Mouse (Mus musculus): ENCODE results near the gene Cdk2ap2.
"Not testable (repeated sequence)": the region's sequence is repeated elsewhere in the genome, so short reads cannot be mapped to it uniquely, and the experiment has no call there.

DNA sequence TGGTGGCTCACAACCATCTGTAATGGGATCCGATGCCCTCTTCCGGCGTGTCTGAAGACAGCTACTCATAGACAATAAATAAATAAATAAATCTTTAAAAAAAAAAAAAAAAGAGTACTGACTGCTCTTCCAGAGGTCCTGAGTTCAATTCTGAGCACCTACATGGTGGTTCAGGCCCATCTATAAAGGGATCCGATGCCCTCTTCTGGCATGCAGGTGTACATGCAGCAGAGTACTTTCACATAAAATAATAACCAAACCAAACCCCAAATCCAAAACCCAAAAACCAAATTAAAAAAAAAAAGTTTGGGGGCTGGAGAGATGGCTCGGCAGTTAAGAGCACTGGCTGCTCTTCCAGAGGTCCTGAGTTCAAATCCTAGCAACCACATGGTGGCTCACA, 47.9 kb upstream of the Cdk2ap2 start:
- not testable (repeated sequence) for TF ChIP-seq CTCF (IDR thresholded peaks at IDR 0.05; ENCODE audit: borderline replicate concordance, insufficient read depth, low read depth, low read length); POLR2A (IDR thresholded peaks at IDR 0.05; ENCODE audit: borderline replicate concordance, insufficient read depth, low read length)
